Mouse (Mus musculus): ENCODE measurements around the gene Ssxb5. TPM values are rescaled to one million over a fixed set of nuclear protein-coding genes. Genes with fewer than 3 reads are reported as not detected.
"Not testable (repeated sequence)": the region's sequence is repeated elsewhere in the genome, so short reads cannot be mapped to it uniquely, and the experiment has no call there.

The Ssxb5 gene
- total RNA-seq (2021) = not detected

GRCm38 (mm10) chrX:8803391-8803790, at the start of gene Ssxb5:
Gene Ssxb5 (plus strand): TSS chrX:8803691.
- DNase-seq (ENCODE audit: low spot score); intact Hi-C loops (cut with DNase I): not testable (repeated sequence)

DNA sequence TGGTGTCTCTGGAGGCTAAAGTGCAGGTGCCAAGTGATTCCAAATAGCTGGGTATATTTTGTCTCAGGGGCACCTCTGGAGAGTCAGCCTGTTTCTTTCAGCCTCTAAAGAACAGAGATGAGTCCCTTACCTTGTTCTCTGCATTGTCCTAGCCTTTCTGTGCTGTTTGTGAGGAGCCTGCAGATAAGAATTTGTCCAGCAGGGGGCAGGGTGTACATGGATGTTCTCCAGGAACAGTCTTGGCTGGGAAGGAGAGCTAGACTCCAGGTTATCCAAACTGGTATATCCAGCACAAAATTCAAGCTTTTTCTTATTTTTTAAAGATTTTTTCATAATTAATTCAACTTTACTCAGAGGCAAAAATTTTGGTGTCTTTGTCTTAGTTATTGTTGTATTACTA, 28.6 kb downstream of the Ssxb5 start:
- DNase-seq (ENCODE audit: low spot score) = no peak
- intact Hi-C loops (cut with DNase I) = no loop called here

DNA sequence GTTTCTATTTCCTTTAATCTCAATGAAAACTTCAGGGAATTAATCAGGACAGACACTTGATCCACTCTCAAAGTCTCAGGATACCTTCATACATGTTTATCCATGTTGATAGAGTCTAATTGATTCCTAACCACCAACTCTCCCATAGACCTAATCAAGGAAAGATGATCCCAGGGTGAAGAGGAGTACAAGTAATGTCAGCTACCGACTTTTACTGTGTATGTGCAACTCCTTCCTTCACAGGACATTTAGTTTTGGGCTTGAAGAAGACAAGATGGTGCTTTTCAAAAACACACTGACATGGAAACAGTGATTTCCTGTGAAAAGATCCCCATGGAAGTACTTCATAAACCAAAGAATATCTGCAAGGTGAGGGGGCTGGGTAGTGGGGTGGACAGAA, 40.2 kb downstream of the Ssxb5 start, which contains the start of gene Gm6592:
Gm6592 (plus strand) TSS at position 301 of the 400 bp plus-strand sequence.
- intact Hi-C loops (cut with DNase I) = no loop called here
- DNase-seq (ENCODE audit: low spot score) = no peak

DNA sequence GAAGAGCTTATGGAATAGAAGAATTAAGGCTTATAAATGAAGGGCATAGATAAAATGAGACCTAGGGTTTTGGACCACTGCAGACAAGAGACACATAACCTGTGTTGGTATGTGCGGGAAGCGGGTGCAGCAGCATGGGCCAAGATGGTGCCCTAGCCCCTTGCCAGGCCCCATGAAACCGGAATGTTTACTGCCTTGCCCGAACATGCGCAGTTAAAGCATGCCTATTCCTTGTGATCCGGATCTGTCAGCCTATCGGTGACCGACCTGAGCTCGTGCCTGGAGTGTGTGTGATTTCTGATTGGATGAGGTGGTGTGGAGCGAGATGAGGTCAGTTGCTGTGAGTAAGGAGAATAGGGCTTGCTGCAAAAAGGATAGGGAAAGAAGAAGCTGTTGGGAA, 49.0 kb downstream of the Ssxb5 start:
- DNase-seq (ENCODE audit: low spot score) = no peak
- intact Hi-C loops (cut with DNase I) = no loop called here

Other genes starting within 250 kb of the Ssxb5 start
- gene Ssxb3, start 211.9 kb upstream of the Ssxb5 start, total RNA-seq (2021) = not detected
- not detected for gene Ssxb8, start 112.8 kb upstream of the Ssxb5 start, total RNA-seq (2021)
- gene Ssx9, start 55.3 kb upstream of the Ssxb5 start, total RNA-seq (2021) = not detected
- not detected for gene Gm6592, start 40.3 kb downstream of the Ssxb5 start, total RNA-seq (2021)
- gene Gm5751, start 70.6 kb downstream of the Ssxb5 start, total RNA-seq (2021) = not detected
- gene B630019K06Rik, start 88.7 kb downstream of the Ssxb5 start, total RNA-seq (2021) = under 1 TPM; 0.81 to 0.83 TPM
- gene Fthl17b, start 159.3 kb downstream of the Ssxb5 start, total RNA-seq (2021) = not detected
- gene Fthl17c, start 172.9 kb downstream of the Ssxb5 start, total RNA-seq (2021) = not detected
- gene Fthl17d, start 183.1 kb downstream of the Ssxb5 start, total RNA-seq (2021) = not detected
- gene Fthl17e, start 229.8 kb downstream of the Ssxb5 start, total RNA-seq (2021) = not detected